Mouse (Mus musculus) cortical plate, adult 2 months (tissue): Measurements from ENCODE around the gene Kctd21.

Experiments
- CTCF ChIP-seq: fragments of 200-500 bp; IDR thresholded peaks from 2 replicates; pipeline ENCODE4 v1.5.1; 2011; ENCODE audit warnings: mild to moderate bottlenecking, control low read depth, low read length; ENCODE audit not compliant: insufficient read depth; ENCODE audit errors: extremely low read depth
- POLR2A ChIP-seq: fragments of 200-500 bp; IDR thresholded peaks from 2 replicates; pipeline ENCODE4 v1.6.1; 2011; ENCODE audit warnings: mild to moderate bottlenecking, low read length, control low read depth; ENCODE audit not compliant: insufficient read depth; ENCODE audit errors: extremely low read depth

- TF ChIP-seq CTCF (no peak), POLR2A (no peak)
These were observed 15.3 kb downstream of the Kctd21 start for GRCm38 (mm10) chr7:97347464-97347863.
